Mouse (Mus musculus) embryo, embryonic 10 days (tissue): ENCODE measurements around the gene Gm13102.
"Not testable (repeated sequence)": the region's sequence is repeated elsewhere in the genome, so short reads cannot be mapped to it uniquely, and the experiment has no call there.

Experiments
- DNase-seq: peaks from one replicate; pipeline ENCODE4 v3.0.0-alpha.2; 2015; ENCODE audit warnings: low spot score

Gm13102 gene

DNA sequence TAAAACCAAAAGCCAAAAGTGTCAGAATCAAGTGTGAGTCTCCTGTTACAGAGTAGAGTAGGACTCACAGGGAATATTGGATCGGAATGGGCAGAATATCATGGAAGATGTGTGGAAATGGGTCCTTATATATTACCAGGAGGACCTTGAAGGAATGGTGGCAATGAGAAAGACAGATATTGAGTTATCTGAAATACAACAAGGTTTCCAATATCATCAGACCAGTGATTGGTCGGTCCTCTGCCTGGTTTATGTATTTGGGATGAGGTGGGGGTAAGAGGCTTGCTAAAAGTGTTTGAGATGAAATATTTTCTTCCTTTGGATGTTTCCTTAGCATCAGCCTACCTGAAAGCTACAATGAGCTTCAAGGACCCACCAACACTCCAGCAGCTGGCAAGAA, at the start of gene Gm13102:
Gene Gm13102 (plus strand): TSS at position 301 of the 400 bp plus-strand sequence.
- not testable (repeated sequence) for DNase-seq

DNA sequence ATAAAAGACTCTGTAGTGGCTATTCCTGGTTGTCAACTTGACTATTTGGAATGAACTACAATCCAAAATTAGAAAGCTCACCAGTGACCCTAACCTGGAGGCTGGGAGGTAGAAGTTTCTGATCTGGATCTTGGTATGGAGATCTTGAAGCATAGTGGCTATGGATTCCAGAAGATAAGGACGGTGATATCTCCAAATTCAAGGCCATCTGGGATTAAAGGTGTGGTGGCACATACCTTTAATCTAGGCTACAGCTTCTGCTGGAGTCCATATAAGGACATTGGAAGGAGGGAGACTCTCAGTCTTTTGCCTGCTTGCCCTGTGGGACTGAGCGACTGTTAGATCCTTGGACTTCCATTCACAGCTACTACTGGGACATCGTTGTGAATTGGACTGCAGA, 47.4 kb upstream of the Gm13102 start, which contains the start of gene Pramel4:
Gene Pramel4 (plus strand): TSS at position 301 of the 400 bp plus-strand sequence.
- DNase-seq: not testable (repeated sequence)
